Mouse (Mus musculus) embryonic facial prominence, embryonic 14.5 days (tissue): ENCODE results near the gene Olfr323. TPM values are rescaled to one million over a fixed set of nuclear protein-coding genes. Genes with fewer than 3 reads are reported as not detected.

Experiments
- ATAC-seq: fragments of 200-750 bp; cut with Nextera tagmentation; 2 replicates; pipeline ENCODE4 v1.8.0; 2017; ENCODE audit warnings: low read depth, moderate number of reproducible peaks, moderate TSS enrichment
- DNase-seq: peaks from one replicate; pipeline ENCODE4 v3.0.0-alpha.2; 2015; ENCODE audit warnings: low spot score
- H3K27ac ChIP-seq: fragments of 300-500 bp; sonication (generic); replicated peaks from 2 replicates; pipeline ENCODE4 v1.5.1; 2014; ENCODE audit warnings: low read depth, mild to moderate bottlenecking, low read length, moderate library complexity
- H3K27me3 ChIP-seq: fragments of 300-500 bp; sonication (generic); replicated peaks from 2 replicates; pipeline ENCODE4 v1.6.1; 2014; ENCODE audit warnings: low read length; ENCODE audit not compliant: control insufficient read depth, insufficient read depth
- H3K36me3 ChIP-seq: fragments of 300-500 bp; sonication (generic); 2 replicates; pipeline ENCODE4 v1.6.1; 2014; ENCODE audit warnings: low read length, mixed read lengths; ENCODE audit not compliant: control insufficient read depth, insufficient read depth
- H3K4me1 ChIP-seq: fragments of 300-500 bp; sonication (generic); 2 replicates; pipeline ENCODE4 v1.6.1; 2014; ENCODE audit warnings: antibody characterized with exemption, low read length; ENCODE audit not compliant: control insufficient read depth, insufficient read depth
- H3K4me2 ChIP-seq: fragments of 300-500 bp; sonication (generic); 2 replicates; pipeline ENCODE4 v1.6.1; 2014; ENCODE audit warnings: low read depth, mild to moderate bottlenecking, low read length, moderate library complexity, mixed read lengths
- H3K4me3 ChIP-seq: fragments of 300-500 bp; sonication (generic); 2 replicates; pipeline ENCODE4 v1.5.1; 2014; ENCODE audit warnings: low read depth, mild to moderate bottlenecking, low read length
- H3K9ac ChIP-seq: fragments of 300-500 bp; sonication (generic); 2 replicates; pipeline ENCODE4 v1.6.1; 2014; ENCODE audit warnings: low read depth, mild to moderate bottlenecking, low read length, moderate library complexity, mixed read lengths
- H3K9me3 ChIP-seq: fragments of 300-500 bp; sonication (generic); 2 replicates; pipeline ENCODE4 v1.6.1; 2016; ENCODE audit warnings: low read length; ENCODE audit not compliant: control insufficient read depth
- WGBS: fragments of 180-500 bp; shearing (Covaris S2); extraction: QIAGEN DNeasy Blood & Tissue Kit; methylation state at CpG from one replicate; pipeline ENCODE4 v1.1.7; 2014; 5-methylcytosine and 5-hydroxymethylcytosine counted together
- polyA plus RNA-seq: library from polyadenylated mRNA; unstranded; fragments of >200 nt; fragmentation: Nextera tagmentation; extraction: Ambion mirVana; gene quantifications from 2 replicates; pipeline ENCODE4 v1.2.1, GENCODE M21; 2014

Olfr323 gene
- polyA plus RNA-seq, 1 experiment from 2014 or later, result not detected

DNA sequence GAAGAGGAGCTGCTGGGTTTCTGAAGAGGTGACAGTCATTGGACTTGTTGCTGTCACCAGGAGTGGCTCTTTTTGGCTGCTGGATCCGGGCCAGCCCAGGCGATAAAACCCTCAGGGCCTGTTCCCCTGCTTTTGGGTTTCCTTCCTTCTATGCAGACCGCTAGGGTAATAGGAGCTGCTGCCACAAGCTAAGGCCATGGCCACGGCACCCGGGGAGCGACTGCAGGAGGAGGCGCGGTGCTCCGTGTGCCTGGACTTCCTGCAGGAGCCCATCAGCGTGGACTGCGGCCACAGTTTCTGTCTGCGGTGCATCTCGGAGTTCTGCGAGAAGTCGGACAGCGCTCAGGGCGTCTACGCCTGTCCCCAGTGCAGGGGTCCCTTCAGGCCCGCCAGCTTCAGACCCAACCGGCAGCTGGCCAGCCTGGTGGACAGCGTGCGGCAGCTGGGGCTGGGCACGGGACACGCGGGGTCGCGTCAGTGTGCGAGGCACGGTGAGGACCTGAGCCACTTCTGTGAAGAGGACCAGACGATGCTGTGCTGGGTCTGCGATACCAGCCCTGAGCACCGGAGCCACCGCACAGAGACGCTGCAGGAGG lies 10.1 kb upstream of the Olfr323 start, which contains the start of gene Trim58:
Gene Trim58 (plus strand): TSS at position 194 of the 596 bp plus-strand sequence.
- peak; percentile 33; the same call in 1 of the 2 replicates for ATAC-seq
- peaks cover 30% of the 10 kb centered on the region for H3K27me3 ChIP-seq

GRCm38 (mm10) chr11:58638176-58638701 lies 7.9 kb upstream of the Olfr323 start:
- H3K27me3 ChIP-seq, result peaks cover 30% of the 10 kb centered on the region
- no peaks in the 10 kb centered on the region for H3K36me3 ChIP-seq
- DNase-seq (no peak), ATAC-seq (no peak)
- no peak overlapping the region for H3K27ac ChIP-seq
- H3K4me2 ChIP-seq, result no peak overlapping the region
- 51% methylated on average over 7 of the region's 7 CpGs for WGBS
- H3K9me3 ChIP-seq, result no peaks in the 10 kb centered on the region
- H3K9ac ChIP-seq, result no peak overlapping the region
- no peak overlapping the region for H3K4me3 ChIP-seq
- peaks cover 6% of the 10 kb centered on the region for H3K4me1 ChIP-seq

More for the DNA sequence above, 10.1 kb upstream of the Olfr323 start, which contains the start of gene Trim58:
- peak within 1 kb of the TSS; percentile 42; the same call in 1 of the 2 replicates for H3K9ac ChIP-seq
- peak; percentile 17 for DNase-seq
- H3K27ac ChIP-seq, result no peak within 1 kb of the TSS
- H3K9me3 ChIP-seq, result no peaks in the 10 kb centered on the region
- H3K36me3 ChIP-seq, result no peaks in the 10 kb centered on the region
- peak within 1 kb of the TSS; percentile 62 for H3K4me2 ChIP-seq
- H3K4me1 ChIP-seq, result peaks cover 6% of the 10 kb centered on the region
- H3K4me3 ChIP-seq, result peak within 1 kb of the TSS; percentile 32
- 3% methylated on average over 29 of the region's 34 CpGs for WGBS

- H3K4me1 ChIP-seq, result peaks cover 6% of the 10 kb centered on the region
- no peak for ATAC-seq
- H3K36me3 ChIP-seq, result no peaks in the 10 kb centered on the region
- no peak overlapping the region for H3K4me2 ChIP-seq
- no peak overlapping the region for H3K27ac ChIP-seq
- no peaks in the 10 kb centered on the region for H3K9me3 ChIP-seq
- no peak overlapping the region for H3K9ac ChIP-seq
- no peak overlapping the region for H3K4me3 ChIP-seq
- 18% methylated on average over 4 of the region's 4 CpGs for WGBS
- peaks cover 25% of the 10 kb centered on the region for H3K27me3 ChIP-seq
- DNase-seq, result peak; percentile 42
These were observed 6.2 kb upstream of the Olfr323 start for GRCm38 (mm10) chr11:58636376-58636977.

- no peak for DNase-seq
- no peak for ATAC-seq
- Histone ChIP-seq H3K27me3 (0 out of 2 replicates have a peak, but pooled peaks cover 11% of the 10 kb centered on the region), H3K9me3 (no peaks in the 10 kb centered on the region), H3K4me2 (no peak overlapping the region), H3K4me1 (no peaks in the 10 kb centered on the region), H3K9ac (no peak overlapping the region), H3K4me3 (no peak overlapping the region), H3K27ac (no peak overlapping the region), H3K36me3 (no peaks in the 10 kb centered on the region)
- 64% methylated on average over 4 of the region's 4 CpGs for WGBS
These were observed 4.6 kb upstream of the Olfr323 start for GRCm38 (mm10) chr11:58634878-58635277.

DNA sequence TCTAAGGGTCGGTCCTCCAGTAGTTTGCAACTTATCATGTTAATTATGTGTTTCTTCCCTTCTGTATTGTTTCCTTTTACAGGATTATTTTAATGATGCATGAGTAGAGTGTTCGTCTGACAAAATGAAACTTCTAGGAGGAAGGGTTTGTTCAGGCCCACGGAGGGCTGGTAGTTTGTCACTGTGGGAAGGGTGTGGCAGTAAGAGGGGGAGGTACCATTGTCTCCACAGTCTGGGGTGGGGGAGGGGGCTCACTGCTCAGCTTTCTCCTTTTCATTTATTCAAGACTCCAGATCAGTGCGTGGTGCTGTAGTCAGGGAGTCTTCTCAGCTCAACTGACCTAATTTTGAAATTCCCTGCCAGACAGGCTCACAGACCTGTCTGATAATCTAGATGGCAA lies 4.2 kb downstream of the Olfr323 start:
- WGBS, result 57% methylated on average over 4 of the region's 4 CpGs
- no peak for ATAC-seq

DNA sequence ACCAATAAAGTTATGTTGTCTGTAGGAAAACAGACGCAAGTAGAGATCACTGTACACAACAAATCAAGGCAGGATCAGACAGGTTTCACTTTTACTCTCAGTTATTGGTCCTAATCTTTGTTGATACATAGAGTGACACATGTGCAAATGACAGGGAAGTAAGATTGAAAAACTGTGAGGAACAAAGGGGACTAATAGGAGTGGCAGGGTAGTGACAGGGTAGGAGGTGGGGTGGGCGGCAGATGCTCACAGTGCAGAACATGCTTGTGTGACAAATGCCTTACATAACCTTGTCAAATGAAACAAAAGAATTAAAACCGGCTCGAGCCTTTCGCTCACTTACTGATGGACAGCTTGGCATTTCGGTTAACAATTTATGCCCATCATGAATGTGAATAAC lies 11.5 kb downstream of the Olfr323 start:
- H3K9me3 ChIP-seq, result no peaks in the 10 kb centered on the region
- no peak for DNase-seq
- no peak overlapping the region for H3K4me3 ChIP-seq
- H3K27me3 ChIP-seq, result no peaks in the 10 kb centered on the region
- H3K27ac ChIP-seq, result no peak overlapping the region
- 71% methylated on average over 6 of the region's 6 CpGs for WGBS
- no peak overlapping the region for H3K9ac ChIP-seq
- ATAC-seq, result no peak
- H3K4me2 ChIP-seq, result no peak overlapping the region
- H3K36me3 ChIP-seq, result no peaks in the 10 kb centered on the region
- no peaks in the 10 kb centered on the region for H3K4me1 ChIP-seq

More for the DNA sequence above, 4.2 kb downstream of the Olfr323 start:
- no peaks in the 10 kb centered on the region for H3K9me3 ChIP-seq
- H3K4me2 ChIP-seq, result no peak overlapping the region
- H3K4me3 ChIP-seq, result no peak overlapping the region
- H3K36me3 ChIP-seq, result no peaks in the 10 kb centered on the region
- no peak overlapping the region for H3K27ac ChIP-seq
- H3K9ac ChIP-seq, result no peak overlapping the region
- H3K4me1 ChIP-seq, result no peaks in the 10 kb centered on the region
- H3K27me3 ChIP-seq, result no peaks in the 10 kb centered on the region
- no peak for DNase-seq

- no peak overlapping the region for H3K4me3 ChIP-seq
- no peaks in the 10 kb centered on the region for H3K4me1 ChIP-seq
- no peaks in the 10 kb centered on the region for H3K36me3 ChIP-seq
- 70% methylated on average over 3 of the region's 3 CpGs for WGBS
- ATAC-seq, result no peak
- no peaks in the 10 kb centered on the region for H3K9me3 ChIP-seq
- H3K27ac ChIP-seq, result no peak overlapping the region
- H3K9ac ChIP-seq, result no peak overlapping the region
- DNase-seq, result no peak
- no peaks in the 10 kb centered on the region for H3K27me3 ChIP-seq
- no peak overlapping the region for H3K4me2 ChIP-seq
These were observed 11.9 kb downstream of the Olfr323 start for GRCm38 (mm10) chr11:58618369-58618768.

DNA sequence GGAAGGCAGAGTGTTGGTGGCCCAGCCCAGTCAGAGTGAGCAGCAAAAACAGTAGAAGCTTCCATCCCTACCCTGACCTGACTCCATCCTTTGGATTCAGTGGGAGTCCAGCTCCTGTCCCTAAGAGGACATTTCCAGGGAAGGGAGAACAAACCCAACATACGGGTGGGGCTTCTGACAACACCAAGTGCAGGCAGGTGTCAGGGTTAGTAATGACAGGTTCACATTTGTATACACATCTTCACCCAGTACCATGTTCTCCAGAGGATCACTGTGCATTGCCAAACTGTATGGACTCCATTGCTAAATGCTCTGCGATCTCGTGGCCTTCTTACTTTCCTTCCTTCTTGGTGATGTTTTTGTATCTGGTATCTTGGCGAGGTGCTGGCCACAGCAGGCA lies 14.3 kb downstream of the Olfr323 start, which contains the start of gene 2210407C18Rik:
Gene 2210407C18Rik (minus strand): TSS at position 101 of the 400 bp plus-strand sequence.
- Histone ChIP-seq H3K36me3 (no peaks in the 10 kb centered on the region), H3K27me3 (no peaks in the 10 kb centered on the region), H3K4me3 (no peak within 1 kb of the TSS), H3K27ac (no peak within 1 kb of the TSS), H3K9ac (no peak within 1 kb of the TSS), H3K4me1 (no peaks in the 10 kb centered on the region), H3K9me3 (no peaks in the 10 kb centered on the region), H3K4me2 (no peak within 1 kb of the TSS)
- 96% methylated on average over 4 of the region's 4 CpGs for WGBS
- DNase-seq (no peak), ATAC-seq (no peak)
